Mouse (Mus musculus) cerebellum, adult 18-20 months (tissue): ENCODE data around the gene A530032D15Rik.
"Not testable (repeated sequence)": the region's sequence is repeated elsewhere in the genome, so short reads cannot be mapped to it uniquely, and the experiment has no call there.

Experiments used
- DNase-seq, 2 experiments: peaks; one replicate each; pipeline ENCODE4 v3.0.0; 2021

Gene A530032D15Rik

GRCm38 (mm10) chr1:85109753-85110152 lies at the start of gene A530032D15Rik:
Gene A530032D15Rik (minus strand): TSS chr1:85109853.
- DNase-seq: not testable (repeated sequence)

GRCm38 (mm10) chr1:85155151-85155550 lies 45.5 kb upstream of the A530032D15Rik start:
- not testable (repeated sequence) for DNase-seq

- not testable (repeated sequence) for DNase-seq
These were observed 24.0 kb upstream of the A530032D15Rik start for GRCm38 (mm10) chr1:85133671-85134070.

- not testable (repeated sequence) for DNase-seq
These were observed 12.2 kb upstream of the A530032D15Rik start for GRCm38 (mm10) chr1:85121841-85122240.

- DNase-seq: not testable (repeated sequence)
These were observed 8.7 kb upstream of the A530032D15Rik start for GRCm38 (mm10) chr1:85118341-85118740.

- not testable (repeated sequence) for DNase-seq
These were observed 7.9 kb upstream of the A530032D15Rik start for GRCm38 (mm10) chr1:85117537-85117936.

GRCm38 (mm10) chr1:85114666-85115402 lies 5.2 kb upstream of the A530032D15Rik start:
- DNase-seq: peak; percentile 32 to 49

GRCm38 (mm10) chr1:85114078-85114477 lies 4.4 kb upstream of the A530032D15Rik start:
- DNase-seq: not testable (repeated sequence)

- DNase-seq: not testable (repeated sequence)
These were observed 3.2 kb upstream of the A530032D15Rik start for GRCm38 (mm10) chr1:85112889-85113288.

- DNase-seq: not testable (repeated sequence)
These were observed 2.6 kb upstream of the A530032D15Rik start for GRCm38 (mm10) chr1:85112266-85112665.

GRCm38 (mm10) chr1:85111572-85111971 lies 1.9 kb upstream of the A530032D15Rik start:
- DNase-seq: not testable (repeated sequence)

- not testable (repeated sequence) for DNase-seq
These were observed 1.2 kb upstream of the A530032D15Rik start for GRCm38 (mm10) chr1:85110876-85111275.

GRCm38 (mm10) chr1:85106013-85106412 lies 3.6 kb downstream of the A530032D15Rik start:
- DNase-seq: not testable (repeated sequence)

- DNase-seq: not testable (repeated sequence)
These were observed 4.3 kb downstream of the A530032D15Rik start for GRCm38 (mm10) chr1:85105336-85105735.

- DNase-seq: not testable (repeated sequence)
These were observed 7.9 kb downstream of the A530032D15Rik start for GRCm38 (mm10) chr1:85101754-85102153.

GRCm38 (mm10) chr1:85099864-85100263 lies 9.8 kb downstream of the A530032D15Rik start, which contains the start of gene Gm10553:
Gene Gm10553 (plus strand): TSS chr1:85100164.
- not testable (repeated sequence) for DNase-seq

GRCm38 (mm10) chr1:85099081-85099480 lies 10.6 kb downstream of the A530032D15Rik start:
- DNase-seq: not testable (repeated sequence)

GRCm38 (mm10) chr1:85093011-85093572 lies 16.6 kb downstream of the A530032D15Rik start:
- DNase-seq: not testable (repeated sequence)

- not testable (repeated sequence) for DNase-seq
These were observed 17.5 kb downstream of the A530032D15Rik start for GRCm38 (mm10) chr1:85092169-85092568.

- not testable (repeated sequence) for DNase-seq
These were observed 23.4 kb downstream of the A530032D15Rik start for GRCm38 (mm10) chr1:85086211-85086610.

- DNase-seq: not testable (repeated sequence)
These were observed 24.9 kb downstream of the A530032D15Rik start for GRCm38 (mm10) chr1:85084803-85085202.

GRCm38 (mm10) chr1:85073099-85073498 lies 36.6 kb downstream of the A530032D15Rik start:
- DNase-seq: not testable (repeated sequence)

GRCm38 (mm10) chr1:85071690-85072089 lies 38.0 kb downstream of the A530032D15Rik start:
- DNase-seq: not testable (repeated sequence)

GRCm38 (mm10) chr1:85035801-85036200 lies 73.9 kb downstream of the A530032D15Rik start:
- not testable (repeated sequence) for DNase-seq
